Comparison of ENCODE assay signal across 20 mouse cellular contexts in genomic region chr4:145670385-145670784, GRCm38 (mm10). TPM values are rescaled to one million over a fixed set of nuclear protein-coding genes. Genes with fewer than 3 reads are reported as not detected.
"Had no signal": no experiment of that assay in that cellular context is flagged by ENCODE, and none has a peak within 500 bp of the region (broad histone marks: within the 10 kb centered on the region; RNA-seq: fewer than 3 reads in every experiment).

TSS of gene Zfp980 (plus strand) at chr4:145670685.

RNA-seq across cellular contexts. Expression of gene Zfp980, which starts in this region (rescaled TPM):
- total RNA-seq: common myeloid progenitor, adult 5-6 weeks; forebrain, postnatal 0 days; gastrocnemius, adult 2 months; granulocyte monocyte progenitor cell, adult 5-6 weeks had no signal
- polyA plus RNA-seq: cortical plate, adult 2 months; embryonic facial prominence, embryonic 12.5 days; embryonic facial prominence, embryonic 13.5 days; embryonic facial prominence, embryonic 14.5 days; embryonic facial prominence, embryonic 15.5 days; erythroblast, embryonic 14.5 days; forebrain, embryonic 10.5 days; forebrain, embryonic 11.5 days; forebrain, embryonic 12.5 days; forebrain, embryonic 13.5 days; forebrain, embryonic 14.5 days; forebrain, embryonic 15.5 days; forebrain, embryonic 16.5 days; forebrain, postnatal 0 days; frontal cortex, adult 2 months; gonadal fat pad, adult 2 months; heart, adult 2 months had no signal
